Mouse (Mus musculus): ENCODE data around the gene Tsc22d4.

DNA sequence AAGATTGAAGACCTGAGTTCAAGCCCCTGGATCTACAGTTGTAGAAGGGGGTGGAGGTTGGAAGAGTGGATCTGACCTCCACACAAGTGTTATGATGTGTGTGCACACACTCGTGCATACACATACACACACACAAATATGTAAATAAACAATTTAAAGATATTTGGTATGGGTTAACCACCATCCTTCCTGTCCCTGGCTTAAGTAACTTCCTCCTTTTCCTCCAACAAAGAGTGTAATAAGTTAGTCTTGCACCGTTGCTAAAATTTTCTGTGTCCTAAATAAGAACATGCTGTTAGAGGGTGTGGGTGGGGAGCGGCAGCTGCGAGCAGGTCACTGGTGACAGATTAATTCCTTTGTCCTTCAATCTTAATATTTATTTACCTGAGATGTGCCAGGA is 49.6 kb upstream of the Tsc22d4 start:
- TF ChIP-seq CTCF (IDR thresholded peaks at IDR 0.05; ENCODE audit: low read depth) (no peak), EP300 (IDR thresholded peaks at IDR 0.05; ENCODE audit: low read depth) (no peak)

All from heart, postnatal 0 days (tissue).